Mouse (Mus musculus) CH12.LX (cell line): ENCODE measurements around the gene Gng5.

Experiments
- BHLHE40 ChIP-seq: IDR thresholded peaks from 2 replicates; pipeline ENCODE4 v1.6.1; 2011; ENCODE audit warnings: mild to moderate bottlenecking, low read depth, low read length, improper control_type of control experiment
- CHD2 ChIP-seq: IDR thresholded peaks from 2 replicates; pipeline ENCODE4 v1.6.1; 2011; ENCODE audit warnings: low read length, improper control_type of control experiment
- CTCF ChIP-seq, 2 experiments: IDR thresholded peaks in 1 of 2; conservative IDR thresholded peaks in 1 of 2; 2 replicates each; pipeline ENCODE4 v1.5.1; 2011 to 2012; ENCODE audit warnings: low read depth in 2 of 2, low read length in 2 of 2, improper control_type of control experiment in 1 of 2, inconsistent platforms in 1 of 2, mild to moderate bottlenecking in 1 of 2, moderate library complexity in 1 of 2
- MAFK ChIP-seq: IDR thresholded peaks from 2 replicates; pipeline ENCODE4 v1.6.1; 2011; ENCODE audit warnings: low read length, improper control_type of control experiment; ENCODE audit not compliant: insufficient replicate concordance
- MXI1 ChIP-seq: IDR thresholded peaks from 2 replicates; pipeline ENCODE4 v1.6.1; 2011; ENCODE audit warnings: mild to moderate bottlenecking, low read depth, low read length, improper control_type of control experiment
- MYC ChIP-seq: IDR thresholded peaks from 2 replicates; pipeline ENCODE4 v1.6.1; 2011; ENCODE audit warnings: low read depth, mild to moderate bottlenecking, improper control_type of control experiment, low read length
- RCOR1 ChIP-seq: conservative IDR thresholded peaks from 2 replicates; pipeline ENCODE4 v1.6.1; 2012; ENCODE audit warnings: low read depth, mild to moderate bottlenecking, inconsistent platforms, low read length, improper control_type of control experiment
- ZC3H11A ChIP-seq: IDR thresholded peaks from 2 replicates; pipeline ENCODE4 v1.6.1; 2012; ENCODE audit warnings: low read depth, mild to moderate bottlenecking, inconsistent platforms, low read length, improper control_type of control experiment

GRCm38 (mm10) chr3:146506711-146507110 lies 7.1 kb downstream of the Gng5 start:
- TF ChIP-seq CHD2 (no peak), CTCF (conservative IDR thresholded peaks at IDR 0.05 in 1 of 2, IDR thresholded peaks at IDR 0.05 in 1 of 2; ENCODE audit: low read depth in 2 of 2, low read length in 2 of 2) (no peak), ZC3H11A (no peak), MXI1 (no peak), RCOR1 (no peak), MYC (no peak), MAFK (no peak), BHLHE40 (no peak)
